Mouse (Mus musculus): Measurements from ENCODE around the gene Art4.

DNA sequence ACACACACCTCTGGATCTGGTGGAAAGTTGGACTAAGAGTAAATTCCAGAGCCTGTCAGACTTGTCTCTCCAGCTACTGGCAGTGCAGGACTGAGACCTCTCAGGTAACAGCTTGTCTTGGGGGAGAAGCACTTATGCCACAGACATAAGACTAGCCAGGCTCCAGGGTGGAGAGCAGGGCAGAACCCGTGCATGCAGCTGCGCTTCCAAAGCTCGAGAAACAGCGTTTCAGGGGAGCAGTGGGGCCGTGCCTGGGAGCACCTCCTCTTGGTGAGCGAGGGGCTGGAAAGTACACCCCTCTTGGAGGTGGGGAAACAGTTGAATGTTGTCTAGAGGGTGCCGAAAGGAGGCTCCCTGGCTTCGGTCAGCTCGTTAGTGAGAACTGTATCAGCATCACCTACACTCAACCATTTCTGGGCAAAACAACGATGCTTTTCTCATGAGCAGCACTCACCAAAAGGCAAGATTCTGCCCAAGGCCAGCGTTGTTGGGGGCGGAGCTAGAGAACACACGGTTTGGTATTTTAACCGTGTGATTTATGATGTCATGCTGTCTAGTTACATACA, 1.4 kb downstream of the Art4 start:
- no peak for TF ChIP-seq CTCF (conservative IDR thresholded peaks at IDR 0.05; ENCODE audit: low read length)
- TF ChIP-seq POU5F1 (IDR thresholded peaks at IDR 0.05; ENCODE audit: borderline replicate concordance, low read length), result no peak
- TF ChIP-seq NANOG (IDR thresholded peaks at IDR 0.05; ENCODE audit: borderline replicate concordance, low read length), result no peak

All from E14TG2a.4 (cell line).